Mouse (Mus musculus) mouse trophoblast stem cell (cell line): Measurements from ENCODE around the gene Slc7a6.

ENCODE experiments used
- in situ Hi-C, 2 experiments: fragments of 300-500 bp; cut with MseI, MboI; formaldehyde crosslinking; loops; 2 replicates in 1 of 2; 3 replicates in 1 of 2; pipeline ENCODE4 v1.15.1; 2025

Slc7a6 gene

DNA sequence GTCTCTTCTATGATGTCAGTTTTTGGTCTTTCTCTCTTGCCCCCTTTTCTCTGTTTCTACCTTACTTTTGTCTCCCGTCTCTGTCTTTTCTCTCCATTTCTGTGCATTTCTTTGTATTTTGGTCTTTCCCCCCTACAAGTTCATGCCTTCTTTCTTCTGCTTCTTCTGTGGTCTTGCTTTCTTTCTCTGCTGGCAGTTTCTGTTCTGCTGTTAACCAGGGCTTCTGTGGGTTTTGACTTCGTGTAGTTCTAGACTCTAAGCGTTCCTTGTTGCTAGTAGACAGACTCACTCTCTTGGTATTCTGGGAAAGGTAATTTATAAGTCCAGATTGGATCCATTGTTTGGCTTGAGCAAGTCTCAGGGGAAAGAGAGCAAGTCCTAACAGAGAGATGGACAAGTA lies 17.7 kb downstream of the Slc7a6 start:
- in situ Hi-C loops: no loop called here

DNA sequence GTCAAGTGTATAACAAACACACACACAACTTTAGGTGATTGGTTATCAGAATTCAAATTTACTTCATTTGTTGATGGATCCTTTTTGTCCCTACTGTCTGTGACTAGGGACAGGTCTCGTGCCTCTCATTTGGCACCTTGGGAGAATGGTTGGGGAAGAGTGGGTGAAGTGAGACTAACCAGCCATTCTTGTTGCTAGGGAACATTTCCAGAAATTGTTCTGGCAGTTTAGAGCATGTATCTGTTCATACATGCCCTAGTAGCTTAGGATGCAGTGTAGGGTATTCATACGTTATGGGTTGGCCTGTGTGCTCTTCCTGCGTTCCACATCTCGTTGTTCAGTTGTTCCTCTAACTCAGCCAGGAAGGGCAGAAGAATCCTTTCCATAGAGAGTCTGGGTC lies 20.5 kb downstream of the Slc7a6 start:
- in situ Hi-C loops: no loop called here

DNA sequence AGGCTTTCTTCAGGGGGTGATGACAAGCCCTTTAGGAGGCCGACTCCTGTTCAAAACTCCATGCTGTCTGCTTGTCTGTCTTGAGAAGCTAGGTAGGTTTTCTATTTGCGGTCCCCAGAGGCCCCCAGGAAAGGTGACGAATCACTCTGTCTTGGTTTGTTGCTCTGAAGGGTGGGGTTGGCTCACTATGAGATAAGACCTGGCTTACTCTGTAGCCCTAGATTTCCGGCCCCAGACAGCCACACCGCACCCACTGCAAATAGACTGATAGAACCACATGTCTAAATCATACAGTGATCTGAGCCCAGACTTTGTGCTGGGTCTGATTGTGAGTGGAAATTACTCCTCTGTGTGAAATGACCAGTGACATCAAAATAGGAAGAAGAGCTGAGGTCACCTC lies 23.0 kb downstream of the Slc7a6 start:
- in situ Hi-C loops: no loop called here

DNA sequence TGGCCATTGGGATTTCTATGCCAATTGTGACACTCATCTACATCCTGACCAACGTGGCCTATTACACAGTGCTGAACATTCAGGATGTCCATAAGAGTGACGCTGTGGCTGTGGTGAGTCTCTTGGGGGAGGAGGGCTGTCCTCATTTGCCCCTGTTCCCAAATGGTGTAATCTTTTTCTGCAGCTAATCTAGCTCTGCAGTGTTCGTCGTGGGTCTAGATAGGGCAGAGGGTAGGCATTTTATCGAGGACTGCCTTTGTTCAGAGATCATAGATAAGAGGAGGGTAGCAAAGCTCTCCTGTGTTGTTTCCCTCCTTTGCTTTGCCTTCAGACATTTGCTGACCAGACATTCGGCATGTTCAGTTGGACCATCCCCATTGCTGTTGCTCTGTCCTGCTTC lies 24.5 kb downstream of the Slc7a6 start:
- in situ Hi-C loops: no loop called here

DNA sequence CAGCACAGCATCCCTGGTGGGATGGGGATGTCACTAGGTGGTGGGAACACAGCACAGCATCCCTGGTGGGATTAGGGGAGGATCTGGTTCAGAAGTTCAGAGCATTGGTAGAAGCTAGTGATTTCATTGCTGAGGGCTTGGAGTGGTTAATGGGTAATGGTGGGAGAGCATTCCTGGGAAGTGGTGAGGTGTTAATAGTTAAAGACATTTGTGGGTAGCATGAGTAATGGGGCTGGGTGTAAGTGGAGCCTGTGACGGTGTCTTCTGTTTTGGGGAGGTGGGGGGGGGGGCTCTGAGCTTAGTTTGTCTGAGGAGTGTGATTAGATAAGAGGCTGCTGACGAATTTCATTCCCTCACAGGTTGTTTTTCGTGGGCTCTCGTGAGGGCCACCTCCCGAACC lies 25.4 kb downstream of the Slc7a6 start:
- in situ Hi-C loops: no loop called here

DNA sequence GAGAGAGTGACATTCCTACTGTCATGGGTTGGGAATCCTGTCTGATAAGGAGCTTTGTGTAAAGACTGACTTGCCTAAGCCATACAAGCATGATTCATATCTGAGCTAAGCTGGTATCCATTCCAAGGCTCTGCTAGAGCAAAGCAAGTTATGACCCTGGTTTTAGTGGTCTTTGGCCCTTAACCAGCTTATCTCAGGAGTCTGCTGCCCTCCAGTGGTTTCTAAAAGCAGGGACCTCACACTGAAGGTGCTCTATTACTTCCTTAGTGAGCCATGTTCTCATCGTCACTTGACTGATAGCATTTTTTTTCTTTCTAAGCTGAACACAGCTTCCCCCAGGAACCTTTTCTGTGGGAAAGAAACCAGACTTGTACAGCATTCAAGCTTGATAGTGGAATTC lies 30.1 kb downstream of the Slc7a6 start:
- in situ Hi-C loops: loop anchor here in 1 of 2 experiments (5.0 kb wide), 1 partner anchor 36 kb away; no protein-coding TSS in a partner anchor

DNA sequence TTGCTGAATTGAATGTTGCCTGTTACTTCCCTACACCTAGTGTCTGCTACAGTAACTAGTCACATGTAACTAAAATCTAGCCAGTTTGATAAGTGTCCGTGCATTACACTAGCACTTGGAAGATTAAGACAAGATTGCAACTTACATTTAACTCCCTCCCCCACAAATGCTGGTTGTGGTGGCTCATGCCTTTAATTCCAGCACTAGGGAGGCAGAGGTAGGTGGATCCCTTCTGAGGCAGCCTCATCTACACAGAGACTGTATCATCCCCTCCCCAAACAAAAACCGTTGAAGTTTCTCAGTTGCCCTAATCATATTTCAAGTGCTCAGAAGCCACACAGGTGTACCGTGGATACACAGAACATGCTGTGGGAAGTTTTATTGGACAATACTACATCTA lies 30.9 kb downstream of the Slc7a6 start:
- in situ Hi-C loops: loop anchor here in 1 of 2 experiments (5.0 kb wide), 1 partner anchor 37 kb away; no protein-coding TSS in a partner anchor

DNA sequence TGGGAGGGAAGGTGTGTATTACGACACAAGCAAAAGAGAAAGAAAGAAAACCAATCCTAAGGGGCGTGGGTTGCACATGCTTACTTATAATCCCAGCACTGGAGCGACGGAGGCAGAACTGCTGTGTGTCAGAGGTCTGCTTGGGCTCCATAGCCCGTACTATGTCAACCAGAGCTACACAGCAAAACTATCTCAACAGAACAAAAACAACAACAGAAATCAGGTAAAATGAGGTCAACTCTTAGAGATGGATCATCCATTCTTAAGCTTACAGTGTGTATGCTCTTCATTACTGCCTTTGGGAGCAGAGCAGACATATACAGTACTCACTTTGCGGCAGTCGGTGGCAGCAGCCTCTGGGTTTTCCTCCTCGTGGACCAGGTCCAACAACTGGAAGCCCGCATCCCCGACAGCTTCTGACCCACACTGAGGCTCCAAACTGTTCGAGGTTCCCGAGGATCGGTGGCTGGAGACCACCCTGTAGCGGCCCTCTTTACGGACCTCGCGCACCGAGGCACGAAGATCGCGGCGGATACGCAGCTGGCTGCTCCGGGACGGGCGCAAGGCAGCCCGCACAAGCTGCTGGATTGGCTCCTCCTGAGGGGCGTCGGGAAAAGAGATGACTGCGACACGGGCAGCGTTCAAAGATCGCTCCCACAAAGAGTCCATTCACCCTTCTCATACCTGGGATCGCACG lies 41.5 kb downstream of the Slc7a6 start:
- in situ Hi-C loops: no loop called here

DNA sequence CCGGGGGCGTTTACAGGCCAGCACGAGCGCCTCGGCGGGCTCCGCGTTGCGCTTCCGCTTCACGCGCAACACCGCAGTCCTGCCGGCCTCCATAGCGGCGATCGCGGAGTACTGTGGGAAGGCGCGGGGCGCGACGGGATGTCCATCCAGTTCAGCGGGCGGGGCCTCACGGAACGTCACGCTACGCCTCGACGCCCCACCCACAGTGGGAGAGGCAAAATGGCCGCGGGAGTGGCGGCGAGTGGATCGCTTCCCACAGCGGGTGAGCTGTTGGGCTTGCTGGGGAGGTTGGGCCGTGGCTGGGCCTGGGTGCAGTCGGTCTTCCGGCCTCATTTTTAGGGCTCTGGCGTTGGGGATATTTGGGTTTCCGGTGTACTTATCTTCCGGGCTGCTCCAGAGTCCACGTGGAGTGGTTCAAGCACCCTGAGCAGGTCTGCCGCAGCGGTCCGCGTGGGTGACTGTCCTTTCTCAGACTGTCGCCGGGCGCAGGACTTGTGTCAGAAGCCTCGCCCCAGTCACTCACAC lies 42.2 kb downstream of the Slc7a6 start, which contains the start of the genes Slc7a6os and Prmt7:
TSS of gene Slc7a6os (minus strand) at position 115 of the 525 bp plus-strand sequence.
TSS of gene Prmt7 (plus strand) at position 116 of the 525 bp plus-strand sequence.
- in situ Hi-C loops: no loop called here

DNA sequence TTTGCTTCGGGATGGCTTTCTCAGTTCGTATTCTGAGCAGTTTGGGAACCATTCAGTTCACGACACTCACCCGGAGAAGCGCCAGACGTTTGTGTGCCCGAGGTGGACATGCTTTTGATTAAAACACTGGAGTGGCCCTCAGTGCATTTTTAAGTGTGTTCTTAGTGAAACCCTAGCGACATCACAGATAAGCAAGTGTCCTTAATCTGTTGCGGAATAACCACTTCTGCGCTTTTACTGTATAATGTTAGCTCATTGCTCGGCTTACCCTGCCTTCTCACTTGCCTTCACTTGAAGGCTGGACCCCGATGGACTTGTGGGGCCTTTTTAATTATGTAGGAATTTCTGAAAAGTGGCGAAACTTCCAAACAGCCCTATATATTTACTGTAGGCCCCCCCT lies 42.8 kb downstream of the Slc7a6 start:
- in situ Hi-C loops: no loop called here

DNA sequence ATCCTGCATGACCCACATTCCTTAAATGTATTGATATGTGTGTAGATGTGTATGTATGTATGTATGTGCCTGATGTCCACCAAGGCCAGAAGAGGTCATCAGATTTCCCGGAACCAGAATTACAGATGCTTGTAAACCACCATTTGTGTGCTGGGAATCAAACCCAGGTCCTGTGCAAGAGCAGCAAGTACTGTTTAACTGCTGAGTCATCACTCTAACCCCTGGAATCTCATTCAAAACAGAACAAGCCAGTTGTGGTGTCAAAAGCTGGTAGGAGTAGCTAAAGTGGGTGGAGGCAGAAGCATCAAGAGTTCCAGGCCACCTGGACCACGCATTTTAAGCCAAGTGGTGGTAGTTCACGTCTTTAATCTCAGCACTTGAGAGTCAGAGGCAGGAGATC lies 45.3 kb downstream of the Slc7a6 start:
- in situ Hi-C loops: no loop called here

DNA sequence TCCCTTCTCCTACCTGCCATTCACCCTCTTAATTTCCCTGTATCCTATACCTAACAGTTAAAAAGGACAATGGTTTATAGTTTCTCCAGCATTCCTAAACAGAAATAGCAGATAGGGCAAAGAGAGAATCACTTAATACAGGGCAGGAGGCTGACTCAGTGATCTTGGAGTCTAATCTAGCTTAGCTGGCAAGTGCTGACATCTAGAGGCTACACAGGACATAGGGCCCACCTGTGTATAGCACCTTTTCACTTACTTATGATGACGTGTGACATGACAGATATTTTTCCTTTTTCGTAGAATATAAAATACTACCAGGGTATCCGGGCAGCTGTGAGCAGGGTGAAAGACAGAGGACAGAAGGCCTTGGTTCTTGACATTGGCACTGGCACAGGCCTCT lies 51.0 kb downstream of the Slc7a6 start:
- in situ Hi-C loops: no loop called here

DNA sequence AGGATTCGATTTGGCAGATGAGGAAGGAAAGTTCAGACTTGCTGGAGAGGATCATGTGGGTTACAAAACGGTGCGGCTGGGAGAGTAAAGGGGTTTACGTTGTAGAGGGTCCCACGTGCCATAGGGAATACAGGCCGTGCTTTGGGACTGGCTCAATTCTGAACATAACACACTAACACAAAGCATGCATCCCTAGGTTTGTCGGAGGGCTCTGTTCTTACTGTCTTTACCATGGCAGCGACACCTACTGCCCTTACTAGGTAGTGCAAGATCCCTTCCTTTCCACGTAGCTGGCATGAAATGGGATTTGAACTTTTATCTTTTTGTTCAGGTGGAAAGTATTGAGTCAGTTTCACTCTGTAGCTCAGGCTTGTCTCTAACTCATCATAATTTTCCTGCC lies 57.9 kb downstream of the Slc7a6 start:
- in situ Hi-C loops: no loop called here

DNA sequence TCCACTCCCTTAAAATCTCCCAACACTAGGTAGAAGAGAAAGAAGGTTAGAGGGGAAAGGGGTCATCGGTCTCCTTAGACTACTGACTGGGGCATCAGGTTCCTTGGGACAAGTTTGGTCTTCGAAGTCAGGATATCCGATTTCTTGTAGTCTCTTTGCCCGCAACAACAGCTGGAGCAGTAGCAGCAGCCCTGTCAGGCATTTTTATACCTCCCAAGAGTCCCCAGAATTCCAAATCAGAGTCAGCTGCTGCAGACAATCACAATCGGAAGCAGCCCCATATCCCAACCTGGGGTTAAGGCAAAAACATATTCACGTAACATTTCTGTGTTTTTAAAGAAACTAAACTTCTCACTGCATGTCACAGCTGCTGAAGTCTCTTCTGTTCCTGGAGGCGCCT lies 62.9 kb downstream of the Slc7a6 start:
- in situ Hi-C loops: no loop called here

DNA sequence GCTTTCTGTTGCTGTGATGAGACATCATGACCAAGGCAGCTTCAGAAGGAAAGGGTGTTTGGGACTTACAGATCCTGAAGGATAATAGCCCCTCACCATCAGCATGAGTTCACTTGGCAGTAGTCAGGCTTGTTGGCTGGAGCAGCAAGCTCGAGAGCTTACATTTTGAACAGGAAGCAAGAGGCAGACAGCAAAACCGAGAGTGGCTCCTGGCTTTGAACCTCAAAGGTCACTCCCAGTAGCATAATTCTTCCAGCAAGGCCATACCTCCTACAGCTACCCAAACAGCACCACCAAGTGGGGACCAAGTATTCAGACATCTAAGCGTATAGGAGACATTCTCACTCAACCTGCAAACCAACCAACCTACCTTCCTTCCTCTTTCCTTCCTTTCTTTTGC lies 64.1 kb downstream of the Slc7a6 start:
- in situ Hi-C loops: no loop called here

DNA sequence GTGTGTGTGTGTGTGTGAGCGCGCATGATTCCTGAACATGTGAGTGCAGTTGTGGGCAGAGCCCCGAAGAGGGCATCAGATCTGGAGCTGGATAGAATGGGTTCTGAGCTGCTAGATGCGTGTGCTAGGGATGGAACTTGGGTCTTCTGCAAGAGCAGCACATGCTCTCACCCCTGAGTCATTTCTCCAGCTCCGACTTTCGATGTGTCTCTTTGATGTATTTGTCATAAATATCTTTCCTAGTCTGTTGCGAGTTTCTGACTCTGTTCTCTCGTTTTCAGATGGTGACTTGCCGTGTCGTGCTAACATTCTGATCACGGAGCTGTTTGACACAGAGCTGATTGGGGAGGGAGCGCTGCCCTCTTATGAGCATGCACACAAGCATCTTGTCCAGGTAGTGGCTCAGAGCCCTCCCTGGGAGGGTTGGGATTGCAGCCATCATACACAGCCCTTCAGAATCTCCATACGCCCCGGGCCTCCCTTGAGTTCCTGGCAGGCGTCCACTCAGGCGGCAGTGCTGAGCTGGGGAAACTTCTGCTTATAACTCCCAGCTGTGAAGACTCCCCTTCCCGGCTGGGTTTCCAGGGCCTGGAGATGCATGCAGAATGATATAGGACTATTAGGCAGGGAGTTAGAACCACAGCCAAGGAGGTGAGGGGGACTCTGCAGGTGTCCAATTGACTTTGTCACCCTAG lies 66.1 kb downstream of the Slc7a6 start:
- in situ Hi-C loops: no loop called here

DNA sequence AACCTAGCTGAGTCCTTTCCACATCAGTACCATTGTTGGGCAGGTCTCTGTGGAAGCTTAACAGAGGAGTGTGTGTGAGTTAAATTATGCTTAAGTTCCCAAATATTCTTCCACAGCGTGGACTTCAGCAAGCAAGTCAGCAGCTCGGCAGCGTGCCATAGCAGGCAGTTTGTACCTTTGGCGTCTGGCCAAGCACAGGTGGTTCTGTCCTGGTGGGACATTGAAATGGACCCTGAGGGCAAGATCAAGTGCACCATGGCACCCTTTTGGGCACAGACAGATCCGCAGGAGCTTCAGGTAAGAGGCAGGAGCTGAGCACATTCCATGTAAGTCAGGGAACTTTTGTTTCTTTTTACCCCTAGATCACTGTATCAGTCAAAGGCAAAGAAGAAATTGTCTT lies 68.4 kb downstream of the Slc7a6 start:
- in situ Hi-C loops: no loop called here
